Mouse (Mus musculus): ENCODE results near the gene Lefty1. TPM values are rescaled to one million over a fixed set of nuclear protein-coding genes. Genes with fewer than 3 reads are reported as not detected.
"Not testable (repeated sequence)": the region's sequence is repeated elsewhere in the genome, so short reads cannot be mapped to it uniquely, and the experiment has no call there.

The Lefty1 gene
- total RNA-seq, 2 experiments from 2014 or later, result 0.95 to 1.0 TPM

GRCm38 (mm10) chr1:180946448-180946847 is 11.6 kb downstream of the Lefty1 start:
- intact Hi-C loops (cut with DNase I), result no loop called here
- no peak for DNase-seq

- no peak for DNase-seq
- intact Hi-C loops (cut with DNase I), result no loop called here
Observed at GRCm38 (mm10) chr1:180952085-180952746, 17.4 kb downstream of the Lefty1 start.

DNA sequence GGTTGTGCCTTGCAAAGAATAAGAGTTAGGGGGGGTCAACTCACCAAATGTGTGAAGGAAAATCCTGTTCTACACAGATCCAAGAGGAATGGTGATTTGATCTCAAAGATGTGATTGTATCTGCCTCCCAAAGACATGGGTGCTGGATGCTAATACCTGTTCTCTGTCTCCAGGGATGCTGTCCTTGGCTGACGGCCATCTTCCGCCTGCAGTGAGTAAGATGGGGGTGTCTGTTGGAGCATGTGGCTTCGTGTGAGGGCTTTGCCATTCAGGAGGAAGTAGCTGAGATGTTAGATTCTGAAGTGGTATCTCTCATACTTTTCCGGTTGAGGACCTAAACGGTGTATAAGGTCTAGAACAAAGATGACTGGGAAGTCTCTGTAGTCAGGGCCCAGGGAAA is 18.0 kb downstream of the Lefty1 start:
- intact Hi-C loops (cut with DNase I), result no loop called here

GRCm38 (mm10) chr1:180956401-180956800 is 21.6 kb downstream of the Lefty1 start:
- DNase-seq, result no peak
- intact Hi-C loops (cut with DNase I), result no loop called here

More for the DNA sequence above, 18.0 kb downstream of the Lefty1 start:
- DNase-seq, result no peak

DNA sequence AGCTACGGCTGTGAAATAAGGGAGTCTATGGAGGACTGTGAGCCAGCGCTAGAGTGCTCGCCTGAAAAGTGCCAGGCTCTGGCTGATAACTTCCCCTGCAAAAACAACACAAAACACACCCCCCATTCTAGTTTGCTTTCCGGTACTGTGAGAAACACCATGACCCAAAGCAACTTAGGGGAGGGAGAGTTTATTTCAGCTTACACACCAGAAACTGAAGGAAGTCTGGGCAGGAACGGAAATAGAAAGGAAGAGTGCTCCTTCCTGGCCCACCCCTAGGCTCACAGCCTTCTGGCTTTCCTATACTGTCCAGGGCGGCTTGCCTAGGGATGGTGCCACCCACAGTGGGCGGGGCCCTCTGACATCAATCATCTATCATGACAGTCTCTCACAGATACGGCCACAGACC is 22.2 kb downstream of the Lefty1 start:
- DNase-seq, result peak in 1 of 2 experiments; percentile 34
- intact Hi-C loops (cut with DNase I), result no loop called here

DNA sequence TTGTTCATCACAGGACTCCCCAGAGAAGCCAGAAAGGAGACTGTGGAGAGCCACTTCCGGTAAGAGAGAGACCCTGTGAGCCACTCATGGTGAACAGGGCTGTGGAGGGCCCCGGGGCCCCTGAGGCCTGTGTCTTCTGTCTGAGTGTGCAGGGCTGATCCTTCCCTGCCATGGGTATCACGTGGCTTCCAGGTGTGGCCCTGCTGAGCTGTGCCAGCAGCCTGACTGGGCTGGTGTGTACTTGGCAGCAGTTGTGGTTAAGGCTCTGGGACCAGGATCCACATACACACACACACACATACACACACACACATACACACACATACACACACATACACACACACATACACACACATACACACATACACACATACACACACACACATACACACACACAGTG is 23.2 kb downstream of the Lefty1 start:
- intact Hi-C loops (cut with DNase I), result no loop called here
- DNase-seq, result no peak

DNA sequence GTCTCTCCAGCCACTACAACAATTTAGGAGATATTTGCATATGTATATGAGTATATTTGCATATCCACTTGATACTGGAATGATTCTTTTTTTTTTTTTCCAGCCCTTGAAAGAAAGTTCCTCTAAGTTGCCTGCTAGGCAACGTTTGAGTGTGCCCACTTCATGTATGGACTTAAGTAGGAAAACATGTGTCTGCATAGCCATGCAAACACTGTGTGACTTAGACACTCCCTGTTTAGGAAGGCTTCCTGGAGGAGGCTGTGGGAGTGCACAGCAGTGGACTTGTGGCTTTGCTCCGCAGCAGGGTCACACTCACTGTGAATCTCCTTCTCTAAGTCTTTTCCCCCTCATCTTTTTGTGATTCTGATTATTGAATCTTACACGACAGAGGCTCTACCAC is 24.0 kb downstream of the Lefty1 start:
- intact Hi-C loops (cut with DNase I), result no loop called here
- DNase-seq, result no peak

DNA sequence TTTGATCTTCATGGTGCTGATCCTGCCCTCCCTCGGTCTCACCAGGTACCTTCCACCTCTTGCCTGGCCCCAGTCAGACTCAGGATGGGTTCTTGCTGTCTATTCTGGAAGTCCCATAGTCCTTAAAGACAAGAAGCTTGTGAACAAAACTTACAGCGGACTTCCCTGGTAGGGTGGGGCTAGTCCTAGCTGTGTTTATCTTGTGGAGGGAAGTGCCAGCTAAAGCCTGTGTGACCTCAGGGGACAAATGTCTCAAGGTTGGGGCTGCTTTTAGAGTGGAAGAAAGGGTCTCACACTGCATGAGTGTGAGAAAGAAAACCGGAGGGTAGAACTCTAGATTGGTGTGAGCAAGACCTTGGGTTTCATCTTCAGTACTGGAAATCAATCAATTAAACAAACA is 31.0 kb downstream of the Lefty1 start:
- no peak for DNase-seq
- intact Hi-C loops (cut with DNase I), result no loop called here

DNA sequence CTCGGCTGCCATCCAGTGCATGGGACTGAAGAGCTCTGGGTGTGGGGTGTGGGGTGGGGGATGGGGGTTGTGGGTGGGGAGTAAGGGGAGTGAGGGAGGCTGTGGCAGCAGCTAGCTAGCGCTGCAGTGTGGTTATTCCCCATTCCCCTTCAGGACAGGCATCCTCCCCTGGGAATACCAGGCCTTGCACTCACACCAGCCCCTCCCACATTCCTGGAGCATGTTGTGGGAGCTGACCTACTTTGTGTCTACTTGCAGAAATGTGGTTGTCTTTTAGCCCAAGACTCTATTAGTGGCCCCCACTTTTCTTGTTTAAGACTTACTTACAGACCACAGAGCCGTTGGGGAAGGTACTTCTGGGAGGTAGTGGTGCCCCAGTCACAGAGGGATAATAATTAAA is 31.7 kb downstream of the Lefty1 start:
- DNase-seq, result peak in 1 of 2 experiments; percentile 46
- intact Hi-C loops (cut with DNase I), result no loop called here

DNA sequence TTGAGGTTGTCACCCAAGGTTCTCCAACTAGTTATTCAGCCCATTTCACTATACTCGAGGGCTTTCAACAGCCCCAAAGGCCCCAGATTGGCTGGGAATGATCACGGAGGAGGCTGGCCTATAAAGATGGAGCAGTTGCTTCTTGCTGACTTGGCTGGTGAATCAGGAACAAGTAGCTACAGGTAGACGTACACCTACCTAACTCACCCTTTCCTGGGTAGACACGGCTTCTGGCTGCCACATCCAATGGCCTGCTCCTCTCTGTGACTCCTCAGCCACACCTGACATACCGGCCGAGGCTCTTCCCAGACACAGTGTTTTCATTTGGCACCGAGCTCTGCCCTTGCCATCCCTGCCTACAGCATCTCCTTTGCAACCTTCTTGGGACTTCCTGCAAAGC is 32.4 kb downstream of the Lefty1 start:
- intact Hi-C loops (cut with DNase I), result no loop called here

GRCm38 (mm10) chr1:180972941-180973340 is 38.1 kb downstream of the Lefty1 start:
- intact Hi-C loops (cut with DNase I), result no loop called here
- DNase-seq, result no peak

More for the DNA sequence above, 32.4 kb downstream of the Lefty1 start:
- no peak for DNase-seq

- intact Hi-C loops (cut with DNase I), result loop anchor here (1.0 to 2.0 kb wide), 3 partner anchors 31 to 100 kb away; partner anchors contain the start of gene Tmem63a
- peak in 1 of 2 experiments; percentile 43 for DNase-seq
Observed at GRCm38 (mm10) chr1:180974126-180974746, 39.4 kb downstream of the Lefty1 start.

DNA sequence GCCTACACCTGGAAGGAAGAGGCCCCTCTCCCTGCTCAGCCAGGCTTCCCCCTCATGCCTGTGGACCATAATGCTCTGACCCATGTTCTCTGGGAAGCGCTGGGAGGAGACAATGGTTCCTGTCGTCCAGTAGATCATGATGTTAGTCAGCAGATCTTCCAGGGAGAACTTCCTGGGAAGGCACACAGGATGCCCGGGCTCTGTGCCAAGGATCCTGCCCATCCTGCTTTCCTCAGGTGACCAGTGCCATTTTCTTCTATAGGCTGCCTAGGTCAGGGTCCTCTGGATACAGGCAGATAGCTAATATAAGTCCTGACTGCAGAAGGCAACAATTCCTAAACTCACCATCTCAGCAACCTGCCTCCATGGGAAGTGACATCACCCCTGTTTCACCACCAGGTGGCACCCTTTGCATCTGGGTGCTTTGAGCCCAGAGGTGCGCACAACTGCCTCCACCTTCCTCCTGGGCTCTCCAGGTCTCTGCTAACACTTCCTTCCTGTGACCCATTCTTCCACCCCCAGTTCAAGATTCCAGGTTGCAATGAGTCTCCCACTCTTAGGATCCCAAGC is 41.4 kb downstream of the Lefty1 start:
- intact Hi-C loops (cut with DNase I), result no loop called here
- DNase-seq, result peak; percentile 43

- intact Hi-C loops (cut with DNase I), result no loop called here
- no peak for DNase-seq
Observed at GRCm38 (mm10) chr1:180979484-180980251, 44.8 kb downstream of the Lefty1 start.

DNA sequence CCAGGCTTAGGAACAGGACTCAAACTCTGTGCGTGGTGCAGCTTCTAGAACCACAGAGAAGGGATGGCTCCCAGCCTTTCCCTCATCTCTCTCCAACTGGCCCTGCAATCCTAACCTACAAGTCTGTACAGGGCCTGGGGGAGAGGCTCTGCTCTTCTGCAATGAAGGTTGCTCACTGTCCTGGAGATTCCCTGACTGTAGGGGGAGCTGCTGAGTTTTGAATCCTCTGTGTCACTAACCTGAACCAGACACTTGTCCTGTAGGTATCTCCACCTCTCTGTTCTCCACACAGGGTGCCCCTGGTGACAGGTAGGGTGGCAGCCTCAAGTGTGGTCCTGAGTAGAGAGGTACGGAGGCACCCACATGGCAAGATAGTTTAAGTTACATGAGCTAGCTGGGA is 45.6 kb downstream of the Lefty1 start:
- intact Hi-C loops (cut with DNase I), result no loop called here
- no peak for DNase-seq

DNA sequence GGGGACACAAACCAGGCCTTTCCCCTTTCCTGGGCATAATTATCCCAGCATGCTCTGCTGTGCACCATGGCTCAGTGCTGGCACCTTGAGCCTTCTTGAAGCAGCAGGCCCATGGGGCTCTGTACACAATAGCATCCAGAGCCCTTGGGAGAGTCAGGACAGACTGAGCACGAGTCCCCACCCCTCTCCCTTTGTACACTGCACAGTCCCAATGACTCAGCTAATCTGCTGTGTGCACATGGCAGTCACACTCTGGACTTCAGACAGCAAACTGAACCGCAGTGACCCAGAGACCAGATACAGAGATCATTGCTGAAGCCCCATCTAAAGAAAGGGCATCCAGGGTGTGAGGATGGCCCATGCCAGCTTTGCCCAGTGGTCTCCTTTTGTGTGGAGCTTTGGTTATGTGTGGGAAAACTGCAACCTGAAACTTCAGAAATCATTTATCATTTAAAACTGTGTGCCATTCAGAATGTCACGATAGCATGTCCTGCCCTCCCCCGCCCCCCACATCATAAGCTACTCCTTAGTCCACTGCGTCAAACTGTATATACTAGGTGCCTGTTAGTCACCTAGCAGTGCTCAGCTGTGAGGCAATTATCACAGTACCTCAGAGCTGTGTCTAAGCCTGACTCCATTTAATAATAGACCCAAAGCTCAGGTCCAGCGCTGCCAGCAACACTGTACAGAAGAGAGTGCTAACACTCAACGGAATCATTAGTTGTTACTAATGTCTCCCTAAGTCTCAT is 46.6 kb downstream of the Lefty1 start:
- DNase-seq; intact Hi-C loops (cut with DNase I): not testable (repeated sequence)

GRCm38 (mm10) chr1:180986701-180987100 is 51.9 kb downstream of the Lefty1 start:
- DNase-seq, result no peak
- intact Hi-C loops (cut with DNase I), result loop anchor here (1.0 to 5.0 kb wide), 2 partner anchors 53 to 631 kb away; no protein-coding TSS in a partner anchor

DNA sequence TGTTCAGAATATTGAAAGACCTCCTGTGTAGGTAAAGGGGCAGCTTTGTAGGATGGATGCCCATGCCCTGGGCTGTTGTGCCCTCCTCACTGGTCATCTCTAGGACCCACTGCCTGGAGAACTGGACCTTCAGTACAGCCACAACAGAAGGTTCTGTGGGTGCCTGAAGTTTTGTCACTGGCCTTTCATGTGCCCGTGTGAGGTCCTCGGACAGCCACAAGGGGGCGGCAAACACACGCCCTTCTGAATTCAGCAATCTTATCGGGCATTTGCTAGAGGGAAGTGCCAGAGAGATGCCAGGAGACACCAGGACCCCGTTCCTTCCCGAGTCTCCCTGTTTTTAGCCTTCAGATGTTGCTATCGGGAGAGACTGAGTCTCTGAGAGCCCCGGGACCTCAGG is 52.9 kb downstream of the Lefty1 start:
- DNase-seq, result peak; percentile 70 to 79
- intact Hi-C loops (cut with DNase I), result loop anchor here (1.0 to 5.0 kb wide), 2 partner anchors 52 to 630 kb away; no protein-coding TSS in a partner anchor

Measured in heart, postnatal 36 days (tissue).